9 mouse cellular contexts compared by ENCODE assay signal in genomic region chr5:30713691-30714090, GRCm38 (mm10). TPM values are rescaled to one million over a fixed set of nuclear protein-coding genes. Genes with fewer than 3 reads are reported as not detected.
DNase-seq lines count a peak whose midpoint lies in the region; ATAC-seq and TF ChIP-seq lines count a peak whose summit lies in the region.
"Had no signal": no experiment of that assay in that cellular context is flagged by ENCODE, and none has a peak within 500 bp of the region (broad histone marks: within the 10 kb centered on the region; RNA-seq: fewer than 3 reads in every experiment).

No protein-coding gene starts in this region.

- peaks cover 87% of the 10 kb centered on the region for H3K27me3 ChIP-seq in megakaryocyte, embryonic 14.5 days (replicated peaks)
- H3K27me3 ChIP-seq in limb, embryonic 15.5 days: peaks cover 50% of the 10 kb centered on the region
- peaks cover 46% of the 10 kb centered on the region for H3K27me3 ChIP-seq in stomach, embryonic 15.5 days (replicated peaks)
- peaks cover 18% of the 10 kb centered on the region; the same call in 1 of the 2 replicates for H3K27me3 ChIP-seq in thymus, adult 2 months (ENCODE audit: control insufficient read depth, insufficient read depth, low read length)

- peak overlapping the region; percentile 94 for H3K4me2 ChIP-seq in limb, embryonic 15.5 days
- H3K4me2 ChIP-seq in stomach, embryonic 15.5 days: peak overlapping the region; percentile 98

- H3K9ac ChIP-seq in limb, embryonic 15.5 days: no peak overlapping the region
- no peak overlapping the region for H3K9ac ChIP-seq in stomach, embryonic 15.5 days

- TF ChIP-seq CTCF in thymus, adult 2 months (IDR thresholded peaks at IDR 0.05; ENCODE audit: borderline replicate concordance, control insufficient read depth, extremely low read depth, insufficient read depth, low read length, poor library complexity): no peak

- H3K36me3 ChIP-seq in megakaryocyte, embryonic 14.5 days (replicated peaks; ENCODE audit: low read length): no peaks in the 10 kb centered on the region
- no peaks in the 10 kb centered on the region for H3K36me3 ChIP-seq in limb, embryonic 15.5 days
- no peaks in the 10 kb centered on the region for H3K36me3 ChIP-seq in stomach, embryonic 15.5 days
- H3K36me3 ChIP-seq in thymus, adult 2 months (ENCODE audit: control insufficient read depth, insufficient read depth, low read length): no peaks in the 10 kb centered on the region

- H3K27ac ChIP-seq in limb, embryonic 15.5 days: no peak overlapping the region
- no peak overlapping the region for H3K27ac ChIP-seq in stomach, embryonic 15.5 days
- H3K27ac ChIP-seq in thymus, adult 2 months (ENCODE audit: control insufficient read depth, insufficient read depth, low read length): no peak overlapping the region
- H3K27ac ChIP-seq: macrophage had no signal

- WGBS in limb, embryonic 15.5 days: 22% methylated on average over 11 of the region's 11 CpGs
- 18% methylated on average over 11 of the region's 11 CpGs for WGBS in stomach, embryonic 15.5 days
- WGBS in thymus, adult 2 months: 21% methylated on average over 11 of the region's 11 CpGs

- ATAC-seq in CD4-positive, CD25-positive, alpha-beta regulatory T cell, adult 4 months: no peak
- ATAC-seq in megakaryocyte, adult 5-6 weeks (ENCODE audit: poor library complexity, severe bottlenecking): no peak
- no peak for ATAC-seq in limb, embryonic 15.5 days (ENCODE audit: insufficient number of reproducible peaks, low FRiP score, low TSS enrichment, low read depth)
- ATAC-seq in stomach, embryonic 15.5 days (ENCODE audit: insufficient read depth, low FRiP score, low read depth): no peak

- H3K4me3 ChIP-seq in megakaryocyte, embryonic 14.5 days (replicated peaks): peak overlapping the region; percentile 65
- peak overlapping the region; percentile 52 for H3K4me3 ChIP-seq in limb, embryonic 15.5 days
- H3K4me3 ChIP-seq in stomach, embryonic 15.5 days (replicated peaks): peak overlapping the region; percentile 56
- H3K4me3 ChIP-seq in thymus, adult 2 months (ENCODE audit: control insufficient read depth, insufficient read depth, low read length): no peak overlapping the region

- H3K4me1 ChIP-seq in megakaryocyte, embryonic 14.5 days: peaks cover 32% of the 10 kb centered on the region
- H3K4me1 ChIP-seq in limb, embryonic 15.5 days: peaks cover 29% of the 10 kb centered on the region
- H3K4me1 ChIP-seq in stomach, embryonic 15.5 days: peaks cover 23% of the 10 kb centered on the region
- H3K4me1 ChIP-seq in thymus, adult 2 months (replicated peaks; ENCODE audit: control insufficient read depth, insufficient read depth, low read length): peaks cover 18% of the 10 kb centered on the region

- DNase-seq in CD4-positive, CD25-positive, alpha-beta regulatory T cell, adult 2 months (ENCODE audit: low read depth, low spot score): peak; percentile 10
- DNase-seq in embryo, embryonic 11 days: no peak
- no peak for DNase-seq in thymus, adult 2 months

- H3K9me3 ChIP-seq in megakaryocyte, embryonic 14.5 days: no peaks in the 10 kb centered on the region
- H3K9me3 ChIP-seq in limb, embryonic 15.5 days: no peaks in the 10 kb centered on the region
- H3K9me3 ChIP-seq in stomach, embryonic 15.5 days: no peaks in the 10 kb centered on the region

- no peak for TF ChIP-seq POLR2A in thymus, adult 2 months (IDR thresholded peaks at IDR 0.05; ENCODE audit: control insufficient read depth, extremely low read depth, insufficient read depth, low read length, poor library complexity)

RNA-seq across cellular contexts. Expression of gene Dpysl5, which starts 2.3 kb away (rescaled TPM):
- not detected for polyA plus RNA-seq in CD4-positive, CD25-positive, alpha-beta regulatory T cell, adult 4 months (2017; shearing (Covaris generic))
- 0.12 TPM in 1 of 2 replicates, not detected in the other for polyA plus RNA-seq in megakaryocyte, embryonic 14.5 days (2012; ENCODE audit: insufficient read depth, low replicate concordance)
- total RNA-seq in megakaryocyte, adult 5-6 weeks (2015): not detected in 2 replicates
- total RNA-seq in megakaryocyte, adult 5-6 weeks (2017): 0.41 TPM in 1 of 2 replicates, not detected in the other
- polyA plus RNA-seq in limb, embryonic 15.5 days (2015; fragmentation: Nextera tagmentation; extraction: Ambion mirVana): 5.4 and 7.6 TPM in 2 replicates
- 6.7 and 7.4 TPM in 2 replicates for polyA plus RNA-seq in stomach, embryonic 15.5 days (2015; fragmentation: Nextera tagmentation; extraction: Ambion mirVana)
- 0.75 and 0.92 TPM in 2 replicates for polyA plus RNA-seq in thymus, adult 2 months (2012; rRNA removed)
- polyA plus RNA-seq: macrophage had no signal

RNA-seq across cellular contexts. Expression of gene Cenpa, which starts 47.1 kb away (rescaled TPM):
- 10 to 100 TPM; 45.4 to 60.5 TPM for polyA plus RNA-seq in CD4-positive, CD25-positive, alpha-beta regulatory T cell, adult 4 months (2017; shearing (Covaris generic))
- 208 and 210 TPM in 2 replicates for polyA plus RNA-seq in megakaryocyte, embryonic 14.5 days (2012; ENCODE audit: insufficient read depth, low replicate concordance)
- total RNA-seq in megakaryocyte, adult 5-6 weeks (2015): 190 and 250 TPM in 2 replicates
- 124 and 127 TPM in 2 replicates for total RNA-seq in megakaryocyte, adult 5-6 weeks (2017)
- polyA plus RNA-seq in limb, embryonic 15.5 days (2015; fragmentation: Nextera tagmentation; extraction: Ambion mirVana): 213 and 217 TPM in 2 replicates
- polyA plus RNA-seq in stomach, embryonic 15.5 days (2015; fragmentation: Nextera tagmentation; extraction: Ambion mirVana): 218 TPM in 2 replicates
- 161 and 208 TPM in 2 replicates for polyA plus RNA-seq in thymus, adult 2 months (2012; rRNA removed)
